ENCODE assay signal across 1 mouse cellular context in the genomic region with DNA sequence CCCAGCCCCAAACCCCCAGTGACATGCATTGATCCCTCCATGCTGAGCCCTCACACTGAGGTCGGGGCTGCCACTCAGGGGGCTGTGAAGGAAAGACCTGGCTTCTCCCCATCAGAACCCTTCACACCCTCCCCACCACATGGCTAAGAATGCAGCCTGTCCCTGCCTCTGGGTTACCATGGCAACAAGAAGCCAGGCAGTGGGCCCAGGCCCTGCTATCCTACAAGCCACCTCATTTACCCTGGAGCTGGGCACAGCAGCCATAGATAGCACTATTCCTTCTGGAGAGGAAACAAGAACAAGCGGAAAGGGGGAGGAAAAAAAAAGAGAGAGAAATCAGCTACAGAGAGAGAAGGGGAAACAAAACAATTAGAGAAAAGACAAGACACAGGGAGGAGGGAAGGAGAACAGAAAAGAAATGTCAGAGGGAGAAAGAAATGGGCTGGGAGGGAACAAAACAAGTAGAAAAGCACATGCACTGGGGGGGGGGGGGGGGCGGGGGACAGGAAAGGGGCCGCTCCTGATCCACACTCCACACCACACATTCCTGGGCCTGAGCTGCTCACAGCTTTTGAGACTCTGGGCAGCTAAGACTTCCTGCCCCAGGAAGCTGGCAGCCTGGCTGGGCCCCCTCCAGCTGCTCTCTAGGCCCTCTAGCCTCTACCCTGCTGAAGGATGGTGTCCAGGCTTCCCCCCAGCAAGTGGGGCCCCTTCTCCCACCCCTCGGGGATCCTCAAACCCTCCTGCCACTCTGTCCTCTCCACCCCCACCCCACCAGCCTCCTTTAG.
TF ChIP-seq lines count a peak whose summit lies in the region.

No protein-coding gene starts in this region.

TF ChIP-seq in CH12.LX, 34 proteins besides CTCF, POLR2A, EP300 and RAD21:
- TF ChIP-seq RCOR1 (conservative IDR thresholded peaks at IDR 0.05; ENCODE audit: low read depth, low read length) = no peak
- no peak for TF ChIP-seq JUND (conservative IDR thresholded peaks at IDR 0.05; ENCODE audit: low read depth, low read length)
- 0 out of 2 replicates have a peak, but pooled peaks have one; percentile 5 for TF ChIP-seq TCF12 (IDR thresholded peaks at IDR 0.05; ENCODE audit: low read depth, low read length)
- no peak for TF ChIP-seq ELF1 (IDR thresholded peaks at IDR 0.05; ENCODE audit: low read depth, low read length)
- TF ChIP-seq SMC3 (IDR thresholded peaks at IDR 0.05; ENCODE audit: low read depth, low read length) = no peak
- peak; percentile 57; the same call in 1 of the 2 replicates for TF ChIP-seq MXI1 (IDR thresholded peaks at IDR 0.05; ENCODE audit: low read depth, low read length)
- TF ChIP-seq MAX (IDR thresholded peaks at IDR 0.05; ENCODE audit: low read length) = peak; percentile 43
- TF ChIP-seq KAT2A (IDR thresholded peaks at IDR 0.05; ENCODE audit: insufficient replicate concordance, low read length) = no peak
- TF ChIP-seq CHD2 (IDR thresholded peaks at IDR 0.05; ENCODE audit: low read length) = no peak
TF ChIP-seq in CH12.LX: peak in this region for 3.
